Mouse (Mus musculus): Measurements from ENCODE around the gene Pard6a. TPM values are rescaled to one million over a fixed set of nuclear protein-coding genes. Genes with fewer than 3 reads are reported as not detected.

Pard6a gene
- polyA plus RNA-seq (2015; fragmentation: Nextera tagmentation; extraction: Ambion mirVana): 62.5 and 63.8 TPM in 2 replicates

GRCm38 (mm10) chr8:105700966-105701824 is at the start of gene Pard6a, which contains the start of gene Acd:
TSS of gene Pard6a (plus strand) at chr8:105701148.
TSS of gene Acd (minus strand) at chr8:105701102.
- H3K27ac ChIP-seq (ENCODE audit: low read depth, low read length): peak within 1 kb of the TSS; percentile 95
- H3K4me1 ChIP-seq (ENCODE audit: control insufficient read depth, insufficient read depth, low read depth, low read length): peaks cover 22% of the 10 kb centered on the region
- H3K36me3 ChIP-seq (ENCODE audit: control insufficient read depth, insufficient read depth, low read length): peaks cover 30% of the 10 kb centered on the region
- peak; percentile 71 for ATAC-seq
- H3K27me3 ChIP-seq (replicated peaks; ENCODE audit: control insufficient read depth, insufficient read depth, low read length): no peaks in the 10 kb centered on the region
- peak within 1 kb of the TSS; percentile 98 for H3K4me2 ChIP-seq (ENCODE audit: low read length)
- no peaks in the 10 kb centered on the region for H3K9me3 ChIP-seq (ENCODE audit: control insufficient read depth, low read length)
- peak within 1 kb of the TSS; percentile 80 for H3K9ac ChIP-seq (ENCODE audit: low read depth, low read length)
- WGBS: under 1% methylated on average over 59 of the region's 60 CpGs
- H3K4me3 ChIP-seq (ENCODE audit: low read length): peak within 1 kb of the TSS; percentile 82

DNA sequence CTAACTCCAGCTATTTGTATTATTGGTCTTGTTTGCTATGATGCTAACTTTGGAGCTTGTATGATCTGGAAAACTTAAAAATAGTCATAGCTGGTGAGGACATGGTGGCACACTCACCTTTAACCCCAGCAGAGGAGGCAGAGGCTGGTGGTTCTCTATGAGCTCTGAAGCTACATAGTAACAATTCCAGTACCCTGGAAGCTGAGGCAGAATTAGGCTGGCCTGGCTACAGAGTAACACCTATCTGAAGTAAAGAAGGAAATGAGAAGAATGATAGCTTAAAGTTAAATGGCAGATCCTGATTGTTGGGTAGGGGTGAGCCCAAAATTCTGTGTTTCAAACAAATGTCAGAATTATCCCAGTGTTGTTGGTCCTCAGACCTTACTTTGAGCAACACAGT is 43.3 kb upstream of the Pard6a start:
- no peak overlapping the region for H3K4me3 ChIP-seq (ENCODE audit: low read length)
- no peak overlapping the region for H3K27ac ChIP-seq (ENCODE audit: low read depth, low read length)
- H3K4me1 ChIP-seq (ENCODE audit: control insufficient read depth, insufficient read depth, low read depth, low read length): no peaks in the 10 kb centered on the region
- peaks cover 5% of the 10 kb centered on the region; the same call in 1 of the 2 replicates for H3K36me3 ChIP-seq (ENCODE audit: control insufficient read depth, insufficient read depth, low read length)
- ATAC-seq: no peak
- no peaks in the 10 kb centered on the region for H3K9me3 ChIP-seq (ENCODE audit: control insufficient read depth, low read length)
- no peak overlapping the region for H3K4me2 ChIP-seq (ENCODE audit: low read length)
- H3K27me3 ChIP-seq (replicated peaks; ENCODE audit: control insufficient read depth, insufficient read depth, low read length): no peaks in the 10 kb centered on the region
- H3K9ac ChIP-seq (ENCODE audit: low read depth, low read length): no peak overlapping the region

DNA sequence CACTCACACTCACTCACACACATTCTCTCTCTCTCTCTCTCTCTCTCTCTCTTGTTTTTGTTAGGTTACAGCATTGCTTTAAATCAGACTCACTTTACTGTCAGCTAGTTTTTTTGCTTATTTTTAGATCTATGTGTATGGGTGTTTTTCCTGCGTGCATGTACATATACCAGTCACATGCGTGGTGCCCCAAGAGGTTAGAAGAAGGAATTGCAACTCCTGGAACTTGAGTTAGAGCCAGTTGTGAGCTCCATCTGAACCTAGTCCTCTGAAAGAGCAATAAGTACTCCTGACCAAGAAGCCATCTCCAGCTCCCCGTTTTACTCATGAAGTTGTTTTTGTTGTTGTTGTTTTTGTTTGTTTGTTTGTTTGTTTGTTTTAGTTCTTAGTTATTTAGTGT is 39.8 kb upstream of the Pard6a start:
- Histone ChIP-seq H3K4me1 (ENCODE audit: control insufficient read depth, insufficient read depth, low read depth, low read length) (no peaks in the 10 kb centered on the region), H3K27me3 (replicated peaks; ENCODE audit: control insufficient read depth, insufficient read depth, low read length) (no peaks in the 10 kb centered on the region), H3K4me2 (ENCODE audit: low read length) (no peak overlapping the region), H3K36me3 (ENCODE audit: control insufficient read depth, insufficient read depth, low read length) (peaks cover 7% of the 10 kb centered on the region; the same call in 1 of the 2 replicates), H3K4me3 (ENCODE audit: low read length) (no peak overlapping the region), H3K9me3 (ENCODE audit: control insufficient read depth, low read length) (no peaks in the 10 kb centered on the region), H3K9ac (ENCODE audit: low read depth, low read length) (no peak overlapping the region), H3K27ac (ENCODE audit: low read depth, low read length) (no peak overlapping the region)
- no peak for ATAC-seq
- 85% methylated on average over 3 of the region's 3 CpGs for WGBS

- no peaks in the 10 kb centered on the region for H3K9me3 ChIP-seq (ENCODE audit: control insufficient read depth, low read length)
- H3K27ac ChIP-seq (ENCODE audit: low read depth, low read length): no peak overlapping the region
- H3K9ac ChIP-seq (ENCODE audit: low read depth, low read length): no peak overlapping the region
- no peaks in the 10 kb centered on the region for H3K27me3 ChIP-seq (replicated peaks; ENCODE audit: control insufficient read depth, insufficient read depth, low read length)
- H3K4me1 ChIP-seq (ENCODE audit: control insufficient read depth, insufficient read depth, low read depth, low read length): no peaks in the 10 kb centered on the region
- peaks cover 48% of the 10 kb centered on the region for H3K36me3 ChIP-seq (ENCODE audit: control insufficient read depth, insufficient read depth, low read length)
- ATAC-seq: no peak
- no peak overlapping the region for H3K4me2 ChIP-seq (ENCODE audit: low read length)
- no peak overlapping the region for H3K4me3 ChIP-seq (ENCODE audit: low read length)
- WGBS: 88% methylated on average over 1 of the region's 1 CpGs
These were observed 23.1 kb upstream of the Pard6a start for GRCm38 (mm10) chr8:105677891-105678290.

DNA sequence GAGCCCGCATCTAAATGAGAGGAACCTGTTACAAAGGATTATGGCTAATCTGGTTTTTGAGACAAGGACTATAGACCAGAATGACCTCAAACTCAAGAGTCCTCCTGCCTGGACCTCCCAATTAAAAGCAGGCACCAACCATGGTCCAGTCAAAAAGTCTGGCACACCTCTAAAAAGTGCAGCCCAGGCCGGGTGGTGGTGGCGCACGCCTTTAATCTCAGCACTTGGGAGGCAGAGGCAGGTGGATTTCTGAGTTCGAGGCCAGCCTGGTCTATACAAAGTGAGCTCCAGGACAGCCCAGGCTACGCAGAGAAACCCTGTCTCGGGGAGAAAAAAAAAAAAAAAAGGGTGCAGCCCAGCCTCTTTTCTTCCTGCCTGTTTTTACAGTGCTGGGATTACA is 15.6 kb upstream of the Pard6a start:
- Histone ChIP-seq H3K4me3 (ENCODE audit: low read length) (no peak overlapping the region), H3K9ac (ENCODE audit: low read depth, low read length) (no peak overlapping the region), H3K27ac (ENCODE audit: low read depth, low read length) (no peak overlapping the region), H3K27me3 (replicated peaks; ENCODE audit: control insufficient read depth, insufficient read depth, low read length) (no peaks in the 10 kb centered on the region), H3K4me2 (ENCODE audit: low read length) (no peak overlapping the region), H3K4me1 (ENCODE audit: control insufficient read depth, insufficient read depth, low read depth, low read length) (no peaks in the 10 kb centered on the region), H3K36me3 (ENCODE audit: control insufficient read depth, insufficient read depth, low read length) (peaks cover 17% of the 10 kb centered on the region), H3K9me3 (ENCODE audit: control insufficient read depth, low read length) (no peaks in the 10 kb centered on the region)
- ATAC-seq: no peak
- 82% methylated on average over 7 of the region's 7 CpGs for WGBS

- 0 out of 2 replicates have a peak, but pooled peaks have one; percentile 12 for ATAC-seq
- H3K4me3 ChIP-seq (ENCODE audit: low read length): no peak within 1 kb of the TSS
- H3K4me2 ChIP-seq (ENCODE audit: low read length): peak within 1 kb of the TSS; percentile 32
- no peaks in the 10 kb centered on the region for H3K4me1 ChIP-seq (ENCODE audit: control insufficient read depth, insufficient read depth, low read depth, low read length)
- H3K9me3 ChIP-seq (ENCODE audit: control insufficient read depth, low read length): no peaks in the 10 kb centered on the region
- no peaks in the 10 kb centered on the region for H3K27me3 ChIP-seq (replicated peaks; ENCODE audit: control insufficient read depth, insufficient read depth, low read length)
- peaks cover 11% of the 10 kb centered on the region for H3K36me3 ChIP-seq (ENCODE audit: control insufficient read depth, insufficient read depth, low read length)
- peak within 1 kb of the TSS; percentile 30; the same call in 1 of the 2 replicates for H3K9ac ChIP-seq (ENCODE audit: low read depth, low read length)
- H3K27ac ChIP-seq (ENCODE audit: low read depth, low read length): no peak within 1 kb of the TSS
- WGBS: 15% methylated on average over 26 of the region's 26 CpGs
These were observed 15.1 kb upstream of the Pard6a start, which contains the start of gene Carmil2 for GRCm38 (mm10) chr8:105685796-105686308. TSS of gene Carmil2 (plus strand) at chr8:105686274.

DNA sequence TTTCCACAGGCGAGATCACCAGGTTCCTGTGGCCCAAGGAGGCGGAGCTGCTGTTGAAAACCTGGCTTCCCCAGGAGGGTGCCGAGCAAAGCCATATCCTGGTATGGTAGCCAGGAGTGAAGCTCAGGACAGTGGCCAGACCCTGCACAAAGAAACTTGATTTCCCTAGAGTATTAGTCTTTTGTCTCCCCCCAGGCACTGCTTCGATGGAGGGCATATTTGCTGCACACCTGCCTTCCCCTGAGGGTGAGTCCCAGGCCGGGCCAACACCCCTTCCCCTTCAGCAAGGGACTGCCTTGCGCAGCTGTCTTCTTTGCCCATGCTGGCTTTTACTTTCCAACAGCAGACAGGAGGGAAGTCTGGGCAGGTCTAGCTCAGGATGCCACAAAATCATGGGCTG is 14.4 kb upstream of the Pard6a start:
- 0 out of 2 replicates have a peak, but pooled peaks have one; percentile 16 for ATAC-seq
- H3K36me3 ChIP-seq (ENCODE audit: control insufficient read depth, insufficient read depth, low read length): peaks cover 8% of the 10 kb centered on the region; the same call in 1 of the 2 replicates
- 63% methylated on average over 6 of the region's 6 CpGs for WGBS

DNA sequence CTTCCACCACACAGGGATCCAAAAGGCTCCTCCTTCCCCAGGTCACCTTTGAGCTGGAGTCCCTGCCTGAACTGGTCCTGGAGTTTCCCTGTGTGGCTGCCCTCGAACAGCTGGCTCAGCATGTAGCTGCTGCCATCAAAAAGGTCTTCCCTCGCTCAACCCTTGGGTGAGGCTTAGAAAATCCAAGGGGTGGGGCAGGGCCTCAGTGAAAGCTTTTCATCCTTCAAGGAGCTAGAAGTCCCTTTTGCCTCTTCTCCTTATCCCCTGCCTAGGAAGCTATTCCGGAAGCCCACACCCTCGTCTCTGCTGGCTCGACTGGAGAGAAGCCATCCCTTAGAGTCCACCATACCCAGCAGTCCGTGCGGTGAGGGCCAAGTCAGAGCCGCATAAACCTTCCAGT is 13.4 kb upstream of the Pard6a start:
- Histone ChIP-seq H3K4me1 (ENCODE audit: control insufficient read depth, insufficient read depth, low read depth, low read length) (no peaks in the 10 kb centered on the region), H3K27ac (ENCODE audit: low read depth, low read length) (no peak overlapping the region), H3K4me2 (ENCODE audit: low read length) (no peak overlapping the region), H3K4me3 (ENCODE audit: low read length) (no peak overlapping the region), H3K27me3 (replicated peaks; ENCODE audit: control insufficient read depth, insufficient read depth, low read length) (no peaks in the 10 kb centered on the region), H3K36me3 (ENCODE audit: control insufficient read depth, insufficient read depth, low read length) (peaks cover 8% of the 10 kb centered on the region; the same call in 1 of the 2 replicates), H3K9ac (ENCODE audit: low read depth, low read length) (no peak overlapping the region), H3K9me3 (ENCODE audit: control insufficient read depth, low read length) (no peaks in the 10 kb centered on the region)
- no peak for ATAC-seq
- WGBS: 68% methylated on average over 8 of the region's 8 CpGs

More for the DNA sequence above, 14.4 kb upstream of the Pard6a start:
- Histone ChIP-seq H3K9me3 (ENCODE audit: control insufficient read depth, low read length) (no peaks in the 10 kb centered on the region), H3K27me3 (replicated peaks; ENCODE audit: control insufficient read depth, insufficient read depth, low read length) (no peaks in the 10 kb centered on the region), H3K9ac (ENCODE audit: low read depth, low read length) (no peak overlapping the region), H3K4me1 (ENCODE audit: control insufficient read depth, insufficient read depth, low read depth, low read length) (no peaks in the 10 kb centered on the region), H3K4me3 (ENCODE audit: low read length) (no peak overlapping the region), H3K4me2 (ENCODE audit: low read length) (no peak overlapping the region), H3K27ac (ENCODE audit: low read depth, low read length) (no peak overlapping the region)

DNA sequence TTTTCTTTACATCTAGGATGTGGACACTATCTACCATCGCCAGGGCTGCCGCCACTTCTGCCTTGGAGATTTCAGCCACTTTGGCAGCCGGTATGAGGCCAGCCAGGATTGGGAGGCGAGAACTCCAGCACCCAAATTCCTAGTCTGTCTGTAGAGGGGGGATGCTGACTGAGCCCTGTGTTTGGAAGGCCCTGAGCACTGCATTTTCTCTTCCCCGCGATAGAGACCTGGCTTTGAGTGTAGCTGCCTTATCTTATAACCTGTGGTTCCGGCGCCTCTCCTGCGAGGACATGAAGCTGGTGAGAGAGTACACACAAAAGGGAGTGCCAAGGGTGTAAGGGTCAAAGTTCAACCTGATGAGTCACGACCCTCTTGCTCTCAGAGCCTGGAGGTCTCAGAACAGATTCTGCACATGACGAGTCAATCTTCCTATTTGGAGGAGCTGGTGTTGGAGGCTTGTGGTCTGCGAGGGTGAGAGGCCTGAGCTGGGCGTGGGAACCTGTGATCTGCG is 12.7 kb upstream of the Pard6a start:
- Histone ChIP-seq H3K36me3 (ENCODE audit: control insufficient read depth, insufficient read depth, low read length) (peaks cover 5% of the 10 kb centered on the region; the same call in 1 of the 2 replicates), H3K4me2 (ENCODE audit: low read length) (no peak overlapping the region), H3K4me3 (ENCODE audit: low read length) (no peak overlapping the region), H3K27ac (ENCODE audit: low read depth, low read length) (no peak overlapping the region), H3K9ac (ENCODE audit: low read depth, low read length) (no peak overlapping the region), H3K27me3 (replicated peaks; ENCODE audit: control insufficient read depth, insufficient read depth, low read length) (no peaks in the 10 kb centered on the region), H3K4me1 (ENCODE audit: control insufficient read depth, insufficient read depth, low read depth, low read length) (no peaks in the 10 kb centered on the region), H3K9me3 (ENCODE audit: control insufficient read depth, low read length) (no peaks in the 10 kb centered on the region)
- 72% methylated on average over 14 of the region's 14 CpGs for WGBS
- no peak for ATAC-seq

Data from hindbrain, embryonic 16.5 days (tissue).